Mouse (Mus musculus) left cerebral cortex, adult 18-20 months (tissue): ENCODE data around the gene Tmem132a. TPM values are rescaled to one million over a fixed set of nuclear protein-coding genes. Genes with fewer than 3 reads are reported as not detected.
A peak's percentile ranks its signal among the peaks of the same experiment; 100 is the strongest.

Experiments used
- DNase-seq, 2 experiments: peaks; one replicate each; pipeline ENCODE4 v3.0.0; 2021 to 2022; ENCODE audit warnings: low spot score in 2 of 2, mixed read lengths in 1 of 2
- long read RNA-seq, 2 experiments: library from polyadenylated mRNA; stranded (forward); transcript quantifications; one replicate each; pipeline ENCODE4 v2.0.0; 2021
- total RNA-seq, 2 experiments: library from RNA; stranded (reverse); gene quantifications; 2 replicates each; pipeline ENCODE4 v1.2.3; 2021

Gene Tmem132a
- 100 to 1,000 TPM; 233 to 258 TPM for total RNA-seq
- long read RNA-seq, experiment 1, transcript Tmem132a-202 (10 exons, 3,895 nt) = minor isoform, 5 of 467 reads
- long read RNA-seq, experiment 1, transcript Tmem132a-201 (11 exons, 3,657 nt) = major isoform, 95 of 467 reads
- long read RNA-seq, experiment 1, partial matches to known transcripts = 255 of 467 reads
- long read RNA-seq, experiment 1, other reads (novel, unspliced or antisense) = 112 of 467 reads
- long read RNA-seq, experiment 2, transcript Tmem132a-201 (11 exons, 3,657 nt) = major isoform, 68 of 346 reads
- long read RNA-seq, experiment 2, partial matches to known transcripts = 177 of 346 reads
- long read RNA-seq, experiment 2, other reads (novel, unspliced or antisense) = 99 of 346 reads

GRCm38 (mm10) chr19:10869886-10870527 is at the start of gene Tmem132a:
Tmem132a (minus strand) TSS chr19:10869940.
- no peak for DNase-seq

DNA sequence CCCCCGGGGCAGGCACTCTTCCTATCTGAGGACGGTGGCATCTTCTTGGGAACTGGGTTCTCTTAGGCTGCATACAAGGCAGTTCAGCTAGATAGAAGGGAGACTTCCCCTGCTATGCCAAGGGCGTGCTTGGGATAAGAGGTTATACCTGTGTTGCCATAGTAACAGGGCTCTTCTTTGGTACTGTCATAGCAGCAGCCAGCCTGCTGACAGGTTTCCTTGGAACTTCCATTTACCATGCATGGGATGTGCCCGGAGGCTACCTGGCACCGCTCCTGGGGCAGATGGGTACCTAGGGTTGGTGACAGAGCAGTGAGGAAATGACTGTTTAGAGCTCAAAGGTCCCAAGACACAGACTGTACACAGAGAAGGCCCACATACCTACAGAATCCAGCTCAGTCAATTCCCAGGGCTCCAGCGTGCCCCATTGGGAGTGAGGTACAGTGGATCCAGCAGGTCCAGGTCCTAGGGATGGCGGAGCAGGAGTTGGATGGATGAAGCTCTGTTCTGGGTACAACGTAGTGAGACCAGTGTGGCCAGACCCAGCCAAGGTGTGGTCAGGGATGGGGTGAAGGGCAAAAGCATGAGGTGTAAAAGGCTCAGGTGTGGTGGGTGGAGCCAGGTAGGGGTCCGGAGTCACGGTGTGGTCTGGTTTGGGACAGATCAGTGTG is 48.7 kb upstream of the Tmem132a start:
- DNase-seq = no peak

DNA sequence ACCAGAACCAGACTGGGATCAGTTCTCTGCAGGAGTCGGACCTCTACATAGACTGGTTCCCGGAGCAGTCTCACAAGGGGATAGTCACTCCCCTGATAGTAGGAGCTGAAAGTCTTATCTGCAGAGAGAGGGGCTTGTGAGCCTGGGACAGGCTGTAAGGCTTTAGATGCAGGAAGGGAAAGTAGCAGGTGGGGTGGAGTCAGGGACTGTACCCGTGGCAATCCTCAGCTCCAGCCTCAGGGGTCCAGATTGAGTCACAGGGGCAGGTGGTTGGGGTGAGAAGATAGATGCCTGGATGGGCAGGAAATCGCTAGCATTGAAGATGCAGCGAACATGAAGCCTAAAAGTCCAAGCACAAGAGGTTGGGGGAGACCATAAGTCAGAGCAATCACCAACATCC is 46.8 kb upstream of the Tmem132a start:
- no peak for DNase-seq

GRCm38 (mm10) chr19:10914870-10915269 is 45.1 kb upstream of the Tmem132a start:
- DNase-seq = no peak

GRCm38 (mm10) chr19:10914291-10914690 is 44.6 kb upstream of the Tmem132a start:
- no peak for DNase-seq

DNA sequence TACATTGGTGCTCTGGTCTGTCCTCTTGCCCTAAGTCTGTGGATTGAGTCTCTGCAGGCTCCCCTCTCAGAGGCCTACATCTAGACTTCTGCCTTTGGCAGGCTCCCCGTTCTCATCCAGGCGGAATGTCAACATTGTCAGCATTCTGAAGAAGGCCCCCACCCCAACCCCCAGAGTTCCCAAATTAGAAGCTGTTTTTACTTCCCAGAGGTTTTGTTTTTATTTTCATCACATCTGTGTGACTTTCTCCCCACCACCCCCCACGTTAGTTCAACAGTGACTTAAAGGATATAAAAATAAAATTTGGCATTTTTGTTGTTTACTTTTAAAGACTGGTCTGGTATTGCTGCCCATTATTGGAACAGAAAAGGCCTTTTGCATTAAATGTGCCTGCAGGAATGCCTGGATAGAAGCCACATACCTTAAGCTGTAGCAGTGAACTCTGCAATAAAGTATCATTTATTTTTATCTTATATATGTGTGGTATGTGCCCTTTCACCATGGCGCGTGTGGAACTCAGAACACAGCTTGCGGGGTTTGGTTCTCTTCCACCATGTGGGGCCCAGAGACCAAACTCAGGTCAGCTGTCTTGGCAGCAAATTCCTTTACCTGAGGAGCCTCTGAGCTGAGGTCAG is 39.5 kb upstream of the Tmem132a start:
- DNase-seq = no peak

DNA sequence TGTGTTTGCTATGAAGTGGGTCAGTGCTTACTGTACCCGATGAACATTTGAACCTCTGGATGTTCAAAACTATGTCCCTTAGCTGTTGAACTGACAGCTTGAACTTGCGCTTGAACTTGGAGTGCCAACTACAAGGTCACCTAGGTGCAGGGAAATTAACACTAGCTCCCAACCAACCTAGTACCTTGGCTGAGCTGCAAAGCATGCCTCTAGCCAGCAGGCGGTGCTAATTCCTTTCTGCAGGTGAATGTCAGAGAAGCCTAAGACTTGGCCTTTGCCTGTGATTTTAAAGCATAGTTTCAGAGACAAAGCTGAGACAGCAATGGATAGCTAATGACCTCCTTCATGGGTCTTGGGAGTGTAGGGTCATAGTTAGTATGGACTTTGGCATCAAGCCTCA is 38.2 kb upstream of the Tmem132a start:
- peak; percentile 48 to 59 for DNase-seq

- DNase-seq = no peak
Measured at GRCm38 (mm10) chr19:10905728-10906000, 35.9 kb upstream of the Tmem132a start.

DNA sequence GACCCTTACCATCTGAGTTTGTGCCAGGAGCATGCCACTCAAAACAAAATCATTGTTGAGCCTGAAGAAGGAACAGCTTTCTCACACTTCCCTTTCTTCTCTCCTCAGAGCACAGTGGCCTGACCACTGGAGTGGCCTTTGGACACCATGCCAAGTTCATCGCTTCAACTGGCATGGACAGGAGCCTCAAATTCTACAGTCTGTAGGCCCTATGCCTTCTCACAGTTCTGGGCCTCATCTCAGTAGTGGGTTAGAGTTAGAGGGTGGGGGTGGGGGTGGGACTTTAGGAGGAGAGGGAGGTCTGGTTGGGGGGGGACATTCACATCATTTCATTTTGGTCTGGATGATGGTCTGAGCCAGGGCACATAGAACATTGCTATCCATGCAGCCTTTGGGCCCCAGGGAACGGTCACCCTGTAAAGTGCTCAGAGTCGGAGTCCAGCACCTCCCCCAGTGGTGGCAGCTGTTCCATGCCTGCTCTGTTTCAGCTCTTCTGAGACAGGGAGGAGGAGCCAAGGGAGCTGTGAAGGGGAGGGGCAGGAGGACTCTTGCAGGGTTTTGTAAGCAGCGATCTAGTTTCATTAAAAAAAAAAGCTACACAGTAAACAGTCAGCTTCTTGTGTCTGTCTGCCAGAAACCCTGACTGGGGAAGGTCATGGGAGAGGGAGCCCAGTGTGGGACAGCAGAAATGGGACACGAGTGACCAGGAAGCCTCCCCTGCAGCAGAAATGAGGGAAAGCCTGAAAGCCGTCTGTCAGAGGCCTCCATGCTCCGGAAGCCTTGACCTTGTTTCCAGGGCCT is 35.4 kb upstream of the Tmem132a start:
- peak; percentile 42 to 60 for DNase-seq

DNA sequence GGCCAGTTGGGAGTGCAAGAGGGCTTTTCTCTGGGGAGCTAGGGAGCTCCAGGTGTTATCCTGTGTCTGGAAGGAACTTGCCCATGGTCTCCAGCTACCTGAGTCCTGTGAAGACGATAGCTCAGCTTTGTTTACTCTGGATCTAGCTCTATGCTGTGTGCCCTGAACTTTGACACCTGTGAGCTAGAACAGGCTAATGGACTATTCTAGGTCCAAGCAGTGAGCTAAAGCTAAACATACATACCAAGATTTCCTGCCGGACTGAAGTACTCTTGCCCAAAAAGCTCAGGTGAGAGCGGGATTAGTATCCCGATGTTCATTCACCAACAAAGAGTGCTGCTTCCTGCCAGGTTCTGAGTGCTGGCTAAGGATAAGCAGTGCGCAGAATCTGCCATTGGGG is 34.8 kb upstream of the Tmem132a start:
- no peak for DNase-seq

DNA sequence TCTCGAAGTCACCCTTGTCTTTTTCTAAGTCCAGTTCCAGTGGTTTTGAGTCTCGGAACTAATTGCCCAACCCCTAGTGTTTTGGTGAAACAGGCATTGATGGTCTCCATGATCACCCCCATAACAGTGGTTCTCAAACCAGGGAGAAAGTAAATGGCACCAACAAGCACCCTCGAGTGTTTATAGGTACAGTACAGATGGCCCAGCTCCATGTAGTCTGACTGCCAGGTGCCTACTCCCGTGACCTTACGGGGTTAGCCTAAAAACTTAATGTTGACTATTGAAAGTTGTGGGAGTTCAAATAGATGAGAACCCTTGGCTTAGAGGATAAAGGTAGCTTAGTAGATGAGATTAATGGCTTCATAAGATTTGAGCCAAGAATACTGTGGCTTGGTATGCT is 31.3 kb upstream of the Tmem132a start:
- no peak for DNase-seq

DNA sequence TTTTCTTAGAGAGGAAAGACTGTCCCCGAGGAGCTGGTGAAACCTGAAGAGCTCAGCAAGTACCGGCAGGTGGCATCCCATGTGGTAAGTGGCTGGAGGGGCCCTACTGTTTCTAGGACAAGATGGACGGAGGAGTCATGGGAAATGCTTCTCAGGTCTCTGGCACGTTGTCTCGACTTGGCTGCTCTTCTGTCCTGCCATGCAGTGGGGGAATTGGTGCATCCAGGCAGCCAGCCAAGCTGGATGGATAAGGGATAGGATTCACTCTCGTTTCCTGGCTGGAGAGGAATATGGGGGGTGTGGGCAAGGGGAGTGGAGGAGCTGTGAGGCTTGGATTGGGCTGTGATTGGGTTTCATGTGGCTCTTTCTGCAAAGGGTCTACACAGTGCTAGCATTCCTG is 30.6 kb upstream of the Tmem132a start:
- DNase-seq = no peak

DNA sequence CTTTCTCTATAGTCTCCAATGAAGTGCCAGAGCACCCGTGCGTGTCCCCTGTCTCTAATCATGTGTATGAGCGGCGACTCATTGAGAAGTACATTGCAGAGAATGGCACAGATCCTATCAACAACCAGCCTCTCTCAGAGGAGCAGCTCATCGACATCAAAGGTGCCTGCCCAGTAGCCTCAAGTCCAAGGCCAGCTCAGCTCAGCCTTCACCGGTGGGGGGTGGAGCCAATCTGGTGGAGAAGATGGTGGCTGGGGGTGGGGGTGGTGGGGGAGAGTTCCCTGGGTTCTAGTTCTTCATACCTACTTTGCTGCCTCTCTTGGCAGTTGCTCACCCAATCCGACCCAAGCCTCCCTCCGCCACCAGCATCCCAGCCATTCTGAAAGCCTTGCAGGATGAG is 27.8 kb upstream of the Tmem132a start:
- no peak for DNase-seq

DNA sequence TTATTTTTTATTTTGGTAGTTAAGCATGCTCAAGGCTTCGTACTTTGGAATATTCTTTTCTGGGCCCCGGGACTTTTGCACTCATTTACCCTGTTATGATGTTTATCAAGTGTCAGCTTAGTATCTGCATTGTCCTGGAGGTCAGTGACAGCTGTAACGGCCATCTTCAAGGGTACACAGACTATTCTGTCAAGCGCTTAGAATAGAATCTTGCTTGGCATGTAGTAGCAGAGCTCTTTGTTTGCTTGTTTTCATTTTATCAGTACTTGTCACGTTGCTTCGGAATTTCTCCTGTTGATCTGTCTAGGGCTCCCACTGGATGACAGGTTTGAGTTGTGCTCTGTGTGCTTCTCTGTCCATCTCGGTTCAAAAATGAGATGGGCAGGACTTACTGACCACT is 27.1 kb upstream of the Tmem132a start:
- no peak for DNase-seq

- no peak for DNase-seq
Measured at GRCm38 (mm10) chr19:10895708-10896107, 26.0 kb upstream of the Tmem132a start.

DNA sequence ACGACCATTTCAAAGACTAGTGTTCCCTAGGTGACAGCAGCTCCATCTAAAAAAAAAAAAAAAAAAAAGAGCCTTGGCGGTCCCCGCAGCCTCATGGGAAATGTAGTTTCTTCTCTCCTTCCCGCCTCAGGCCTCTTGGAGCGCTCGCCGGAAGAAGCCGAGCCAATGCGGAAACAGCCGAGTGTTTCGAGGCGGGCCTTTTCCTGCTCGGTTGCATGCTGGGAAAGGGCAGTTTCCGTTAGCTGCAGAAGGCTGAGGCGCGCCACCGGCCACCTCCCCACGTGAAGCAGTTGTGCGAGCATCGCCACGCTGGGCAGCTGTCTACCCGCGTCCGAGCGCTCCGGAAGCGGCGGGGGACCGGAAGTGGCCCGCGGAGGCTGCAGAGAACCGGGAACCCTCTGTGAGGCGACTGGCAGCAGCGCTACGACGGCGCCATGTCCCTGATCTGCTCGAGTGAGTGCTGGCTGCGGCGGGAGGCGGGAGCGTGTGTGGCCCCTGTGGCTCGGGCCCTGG is 25.3 kb upstream of the Tmem132a start, which contains the start of gene Prpf19:
Gene Prpf19 (plus strand): TSS at position 216 of the 513 bp plus-strand sequence.
- DNase-seq = peak; percentile 99 to 100

DNA sequence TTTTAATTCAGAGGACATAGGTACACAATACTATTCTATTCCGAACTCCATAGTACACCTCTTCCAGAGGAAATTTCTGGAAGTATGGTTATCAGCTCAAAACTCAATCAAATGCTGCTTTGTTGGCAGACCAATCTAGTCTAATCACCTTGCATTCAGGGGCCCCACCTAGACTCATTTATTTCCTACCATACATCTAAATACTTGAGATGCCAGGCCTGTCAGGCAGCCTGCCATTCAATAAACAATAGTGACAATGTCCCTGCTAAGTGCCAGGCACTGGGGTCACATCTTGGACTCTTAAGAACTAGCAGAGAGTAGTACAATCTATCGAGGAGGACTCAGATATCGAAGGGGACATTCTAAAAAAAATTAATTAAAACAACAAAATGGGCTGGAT is 22.5 kb upstream of the Tmem132a start:
- no peak for DNase-seq

DNA sequence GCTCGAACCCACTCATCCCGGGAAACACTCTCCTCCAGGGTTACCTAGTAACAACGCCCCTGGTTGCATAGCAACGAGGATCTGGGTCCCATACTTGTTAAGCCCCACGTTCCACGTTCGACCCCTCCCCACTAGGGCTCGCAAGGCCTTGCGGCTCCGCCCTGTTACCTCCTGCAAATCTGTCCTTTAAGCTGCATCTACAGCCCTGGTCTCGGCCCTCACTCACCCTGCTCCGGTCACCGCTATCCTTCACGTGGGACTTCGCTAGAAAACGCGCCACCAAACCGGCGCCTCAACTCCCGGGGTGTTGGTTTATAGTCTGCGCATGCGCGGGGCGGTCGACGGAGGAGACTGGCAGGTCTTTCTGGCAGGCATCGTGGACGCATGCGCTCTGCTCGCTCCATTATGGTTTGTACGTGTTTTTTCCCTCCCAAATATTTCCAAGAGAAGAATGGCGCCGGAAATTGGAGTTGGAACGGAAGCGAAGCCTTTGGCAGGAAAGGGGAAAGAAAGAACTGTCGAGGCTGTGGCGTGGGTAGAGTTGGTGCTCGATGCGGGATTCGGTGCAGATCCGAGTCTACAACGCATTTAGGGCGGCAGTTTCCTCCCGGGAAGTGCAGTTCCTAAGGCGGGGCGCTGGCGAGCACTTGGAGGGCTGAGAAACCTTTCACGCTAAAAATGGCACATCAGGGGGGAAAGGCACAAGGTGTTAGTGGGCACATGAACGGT is 11.8 kb upstream of the Tmem132a start, which contains the start of gene Tmem109:
Gene Tmem109 (minus strand): TSS at position 576 of the 729 bp plus-strand sequence.
- peak; percentile 92 to 95 for DNase-seq

DNA sequence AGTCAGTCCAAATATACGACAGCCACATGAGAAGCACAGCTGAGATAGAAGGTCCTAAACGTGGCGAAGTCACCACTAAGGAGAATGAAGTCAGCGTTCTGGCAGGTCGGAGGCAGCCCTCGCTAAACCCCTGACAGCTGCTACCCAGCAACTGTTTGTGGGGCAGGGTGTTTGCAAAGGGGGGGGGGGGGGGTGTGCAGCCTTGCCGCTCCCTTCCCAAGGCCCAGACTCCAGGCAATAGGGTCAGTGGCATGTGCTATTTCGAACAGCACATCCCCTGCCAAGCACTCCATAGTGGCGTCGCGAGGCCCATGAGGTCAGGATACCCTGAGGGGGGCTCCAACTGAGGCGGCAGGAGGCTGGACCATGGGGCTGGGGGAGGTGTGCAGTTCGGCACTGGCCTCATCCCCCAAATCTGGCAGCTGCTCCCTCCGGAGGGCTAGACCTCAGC is 11.3 kb upstream of the Tmem132a start:
- no peak for DNase-seq
